9 mouse cellular contexts compared by ENCODE assay signal in genomic region chr1:25504313-25504712, GRCm38 (mm10).
DNase-seq lines count a peak whose midpoint lies in the region; ATAC-seq lines count a peak whose summit lies in the region.
"Had no signal": no experiment of that assay in that cellular context is flagged by ENCODE, and none has a peak within 500 bp of the region (broad histone marks: within the 10 kb centered on the region; RNA-seq: fewer than 3 reads in every experiment).

No protein-coding gene starts in this region.

- no peak overlapping the region for H3K9ac ChIP-seq in liver, embryonic 11.5 days (ENCODE audit: low read depth, low read length)
- H3K9ac ChIP-seq in heart, embryonic 12.5 days: no peak overlapping the region

- H3K36me3 ChIP-seq in liver, embryonic 11.5 days (ENCODE audit: control insufficient read depth, insufficient read depth, low read length): no peaks in the 10 kb centered on the region
- no peaks in the 10 kb centered on the region for H3K36me3 ChIP-seq in heart, embryonic 12.5 days

- no peak for ATAC-seq in liver, embryonic 11.5 days (replicated peaks; ENCODE audit: low FRiP score)
- no peak for ATAC-seq in heart, embryonic 12.5 days (ENCODE audit: insufficient number of reproducible peaks, low FRiP score)

- DNase-seq in embryo, embryonic 10 days (ENCODE audit: low spot score): peak; percentile 38
- DNase-seq in embryo, embryonic 9.5 days (ENCODE audit: extremely low spot score): no peak
- peak; percentile 27 to 32 for DNase-seq in frontal cortex, postnatal 25 days (ENCODE audit: low spot score in 2 of 2)
- peak; percentile 21 to 74 for DNase-seq in left cerebral cortex, adult 8-10 months (ENCODE audit: low spot score in 2 of 2)
- DNase-seq in right cerebral cortex, adult 18-20 months: peak; percentile 71
- DNase-seq in liver, embryonic 11.5 days (ENCODE audit: low spot score): no peak
- DNase-seq in lung, adult 18-20 months: no peak
- DNase-seq: spleen, adult 18-20 months had no signal

- 37% methylated on average over 4 of the region's 4 CpGs for WGBS in liver, embryonic 11.5 days
- WGBS in heart, embryonic 12.5 days: 18% methylated on average over 4 of the region's 4 CpGs

- H3K4me3 ChIP-seq in liver, embryonic 11.5 days (ENCODE audit: low read depth, low read length): no peak overlapping the region
- H3K4me3 ChIP-seq in heart, embryonic 12.5 days: no peak overlapping the region

- H3K27ac ChIP-seq in liver, embryonic 11.5 days (ENCODE audit: low read depth, low read length): no peak overlapping the region
- no peak overlapping the region for H3K27ac ChIP-seq in heart, embryonic 12.5 days (ENCODE audit: poor library complexity, severe bottlenecking)

- H3K4me2 ChIP-seq in liver, embryonic 11.5 days: no peak overlapping the region
- H3K4me2 ChIP-seq in heart, embryonic 12.5 days: no peak overlapping the region

- H3K9me3 ChIP-seq in liver, embryonic 11.5 days (ENCODE audit: control insufficient read depth, low read length): no peaks in the 10 kb centered on the region
- no peaks in the 10 kb centered on the region for H3K9me3 ChIP-seq in heart, embryonic 12.5 days (replicated peaks)

- H3K27me3 ChIP-seq in liver, embryonic 11.5 days (replicated peaks; ENCODE audit: control insufficient read depth, insufficient read depth, low read length): no peaks in the 10 kb centered on the region
- no peaks in the 10 kb centered on the region for H3K27me3 ChIP-seq in heart, embryonic 12.5 days (replicated peaks)

- H3K4me1 ChIP-seq in liver, embryonic 11.5 days (replicated peaks; ENCODE audit: control insufficient read depth, insufficient read depth, low read length): no peaks in the 10 kb centered on the region
- H3K4me1 ChIP-seq in heart, embryonic 12.5 days (replicated peaks): no peaks in the 10 kb centered on the region

Comparison
In these comparisons a context has a peak if more than half of its experiments do, and no peak if none do; other contexts are left out.
1. DNase-seq: peak in embryo, embryonic 10 days (single experiment), frontal cortex, postnatal 25 days (2 of 2), left cerebral cortex, adult 8-10 months (2 of 2) and right cerebral cortex, adult 18-20 months (single experiment); none in embryo, embryonic 9.5 days (single experiment), liver, embryonic 11.5 days (single experiment) and lung, adult 18-20 months (0 of 2).